Mouse (Mus musculus) thymus, postnatal 4 days (tissue): Measurements from ENCODE around the gene Cobl.

Source experiments
- DNase-seq: peaks from one replicate; pipeline ENCODE4 v3.0.0; 2021

The Cobl gene

DNA sequence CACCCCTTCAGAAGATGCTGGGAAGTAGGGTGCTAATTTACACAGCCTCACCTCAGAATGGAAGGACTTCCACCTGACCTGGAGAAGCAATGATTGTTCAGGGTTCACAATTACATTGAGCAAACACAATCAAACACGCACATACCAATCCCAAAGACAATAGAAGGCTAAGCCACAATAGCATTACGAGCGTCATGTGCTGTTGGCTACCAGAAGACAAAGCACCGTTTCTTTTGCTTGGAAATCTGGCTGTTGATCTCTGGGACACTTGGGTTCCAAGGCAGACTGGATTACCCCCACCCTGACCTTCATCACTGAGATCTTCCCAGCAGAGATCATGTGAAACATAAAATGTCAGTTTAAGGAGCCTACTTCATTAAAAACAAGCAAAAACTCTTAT, 21.1 kb downstream of the Cobl start:
- DNase-seq = no peak

- no peak for DNase-seq
These were observed 21.6 kb downstream of the Cobl start for GRCm38 (mm10) chr11:12443185-12443584.

- DNase-seq = no peak
These were observed 22.5 kb downstream of the Cobl start for GRCm38 (mm10) chr11:12442283-12442682.

- DNase-seq = no peak
These were observed 28.9 kb downstream of the Cobl start for GRCm38 (mm10) chr11:12435905-12436304.

DNA sequence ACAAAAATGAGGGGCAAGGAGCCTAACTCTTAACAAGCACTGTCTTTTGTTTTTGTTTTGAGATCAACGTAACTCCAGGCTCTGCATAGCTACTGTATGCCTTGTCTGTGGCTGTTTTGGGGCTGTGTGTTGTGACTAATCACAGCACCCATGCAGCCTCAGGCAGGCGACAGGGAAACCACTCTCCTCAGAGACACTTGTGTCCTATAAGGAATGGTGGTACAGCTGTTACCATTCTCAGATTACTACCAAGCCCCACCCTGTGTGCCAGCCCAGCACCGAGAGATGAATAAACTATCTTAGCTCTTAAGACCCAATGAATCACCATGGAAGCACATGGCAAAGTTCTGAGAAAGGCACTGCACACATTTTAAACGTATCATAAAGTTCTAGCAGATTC, 29.7 kb downstream of the Cobl start:
- no peak for DNase-seq

DNA sequence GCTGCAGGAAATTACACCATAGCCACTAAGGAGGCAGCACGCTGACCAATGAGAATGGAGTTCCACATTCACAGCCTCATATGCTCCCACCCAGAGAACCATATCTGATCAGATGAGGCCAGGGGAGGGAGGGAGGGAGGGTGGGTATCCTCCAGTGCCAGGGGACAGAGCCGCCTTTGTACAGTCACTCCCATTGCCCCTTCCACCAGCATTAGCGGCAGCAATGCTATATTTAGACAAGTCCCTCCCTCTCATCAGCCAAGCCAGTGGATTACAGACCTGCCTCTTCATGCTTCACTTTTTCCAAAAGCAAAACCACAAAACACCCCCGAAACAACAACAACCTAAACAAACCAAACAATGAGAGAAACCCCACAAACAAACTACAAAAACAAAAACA, 30.2 kb downstream of the Cobl start:
- DNase-seq = no peak

DNA sequence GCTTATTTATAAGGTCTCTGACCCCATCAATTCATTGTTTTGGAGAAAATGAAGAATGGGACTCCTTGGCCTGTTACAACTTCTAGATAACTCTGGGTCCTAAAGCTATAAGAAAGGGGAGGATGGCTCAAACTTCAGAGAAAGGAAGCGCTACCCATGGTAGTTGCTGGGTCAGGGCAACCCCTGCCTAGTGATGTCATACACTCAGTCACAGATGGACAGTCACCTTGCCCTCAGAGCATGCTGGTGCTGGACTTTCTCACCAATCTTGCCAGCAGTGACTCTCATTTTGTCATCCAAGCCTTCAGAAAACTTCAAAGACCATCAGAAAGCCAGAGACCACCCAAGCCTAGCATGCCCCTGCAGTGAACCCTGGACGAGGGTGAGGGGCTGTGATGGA, 32.8 kb downstream of the Cobl start:
- no peak for DNase-seq

GRCm38 (mm10) chr11:12430231-12431041, 34.3 kb downstream of the Cobl start:
- no peak for DNase-seq

GRCm38 (mm10) chr11:12426746-12427145, 38.0 kb downstream of the Cobl start:
- no peak for DNase-seq

DNA sequence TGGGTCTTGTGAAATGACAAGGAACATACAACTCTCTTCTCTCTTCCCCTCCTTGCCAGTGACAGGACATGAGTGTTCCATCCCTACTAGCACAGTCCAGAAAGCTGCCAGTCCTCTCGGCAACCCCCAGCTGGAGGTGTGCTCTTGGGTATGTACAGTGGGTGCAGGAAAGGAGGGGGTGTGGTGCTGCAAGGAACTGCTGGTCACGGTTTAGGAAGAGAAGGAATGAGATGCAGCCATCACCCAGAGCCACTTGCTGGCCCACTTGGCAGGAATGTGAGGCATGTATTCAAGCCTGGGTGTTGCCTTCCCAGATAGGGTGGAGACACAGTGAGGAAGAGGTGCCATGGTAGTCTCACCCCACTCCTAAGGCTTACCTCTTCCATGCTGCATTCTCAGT, 40.6 kb downstream of the Cobl start:
- DNase-seq = no peak

- no peak for DNase-seq
These were observed 43.6 kb downstream of the Cobl start for GRCm38 (mm10) chr11:12421183-12421582.

DNA sequence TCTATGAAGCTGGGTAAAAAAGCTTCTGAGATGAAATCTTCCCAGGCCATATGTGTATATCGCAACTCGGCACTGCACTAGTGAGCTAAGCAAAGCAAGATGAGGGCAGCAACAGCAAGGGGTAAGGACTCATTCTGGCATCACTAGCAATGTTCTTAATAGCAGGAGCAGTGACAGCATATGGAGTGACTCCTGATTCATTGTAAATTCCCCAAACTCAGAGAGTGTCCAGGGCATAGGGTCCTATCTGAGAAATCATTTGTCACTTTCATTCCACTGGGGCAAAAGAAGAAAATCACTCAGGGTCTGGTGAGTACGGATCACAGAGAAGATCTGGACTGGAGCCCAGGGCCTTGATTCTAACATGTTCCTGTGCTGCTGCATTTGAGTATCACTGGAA, 44.6 kb downstream of the Cobl start:
- DNase-seq = no peak

DNA sequence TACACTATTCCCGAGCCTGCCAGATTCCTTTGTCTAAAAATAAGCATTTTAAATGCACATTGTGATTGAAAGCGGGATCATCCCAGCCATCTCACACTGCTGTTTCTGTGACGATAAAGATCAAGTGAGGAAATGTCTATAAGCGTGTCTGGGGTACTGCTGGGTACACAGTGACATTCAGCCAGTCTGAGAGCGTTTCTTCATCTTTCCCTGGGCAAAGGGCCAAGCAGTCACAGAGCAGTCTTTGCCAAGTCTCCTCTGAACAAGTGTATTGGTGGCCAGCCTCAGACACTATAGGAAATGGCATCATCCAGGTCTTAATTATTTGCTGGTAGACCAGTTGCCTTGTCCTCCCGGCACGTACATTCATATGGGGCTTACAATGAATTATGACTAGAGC, 47.9 kb downstream of the Cobl start:
- no peak for DNase-seq

DNA sequence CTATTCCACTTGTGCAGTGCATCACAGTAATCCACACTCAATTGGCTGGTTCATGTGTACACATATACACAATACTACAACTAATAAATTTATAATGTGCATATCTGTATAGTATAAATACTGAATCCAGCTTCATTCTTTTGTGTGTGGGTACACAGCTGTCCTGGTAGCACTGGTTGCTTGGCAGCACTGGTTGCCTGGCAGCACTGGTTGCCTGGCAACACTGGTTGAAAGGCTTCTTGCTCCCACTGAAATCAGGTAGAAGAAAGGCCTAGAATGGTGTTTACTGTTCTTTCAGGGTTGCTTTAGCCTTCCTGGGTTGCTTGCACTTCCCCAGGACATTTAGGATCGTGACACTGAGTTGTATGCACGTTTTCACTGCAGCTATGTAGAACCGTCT, 49.4 kb downstream of the Cobl start:
- DNase-seq = no peak

GRCm38 (mm10) chr11:12411950-12412349, 52.8 kb downstream of the Cobl start:
- no peak for DNase-seq

DNA sequence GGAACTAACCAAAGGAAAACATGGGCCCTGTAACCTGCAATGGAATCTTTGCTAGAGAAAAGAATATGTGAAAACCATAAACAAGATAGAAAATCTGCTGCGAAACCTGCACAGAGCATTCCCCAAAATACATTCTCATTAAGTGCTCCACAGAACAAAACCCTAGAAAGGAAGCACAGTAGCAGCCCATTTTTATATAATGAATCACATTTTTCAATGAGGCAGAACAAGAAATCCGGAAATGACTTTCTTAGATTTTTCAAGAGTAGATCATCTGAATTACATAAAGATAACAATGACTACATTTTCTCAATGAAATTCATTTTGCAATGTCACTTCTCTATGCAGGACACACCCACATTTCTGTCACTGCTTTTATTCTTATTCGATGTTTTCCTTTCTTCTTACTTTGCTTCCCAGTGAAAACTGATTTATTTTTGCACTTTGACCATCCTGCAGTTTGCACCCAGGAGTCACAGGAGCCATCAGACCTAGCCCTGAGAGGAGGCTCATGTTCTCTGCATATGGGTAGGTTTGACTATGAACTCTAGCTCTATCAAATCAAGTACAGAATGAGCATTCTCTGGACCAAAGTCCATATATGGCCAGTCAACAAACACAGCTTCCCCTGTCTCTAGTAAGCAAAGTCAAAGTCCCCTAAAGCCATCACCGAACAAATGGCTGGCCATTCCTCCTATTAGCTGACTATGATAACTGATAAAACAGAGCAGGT, 53.5 kb downstream of the Cobl start:
- DNase-seq = no peak

DNA sequence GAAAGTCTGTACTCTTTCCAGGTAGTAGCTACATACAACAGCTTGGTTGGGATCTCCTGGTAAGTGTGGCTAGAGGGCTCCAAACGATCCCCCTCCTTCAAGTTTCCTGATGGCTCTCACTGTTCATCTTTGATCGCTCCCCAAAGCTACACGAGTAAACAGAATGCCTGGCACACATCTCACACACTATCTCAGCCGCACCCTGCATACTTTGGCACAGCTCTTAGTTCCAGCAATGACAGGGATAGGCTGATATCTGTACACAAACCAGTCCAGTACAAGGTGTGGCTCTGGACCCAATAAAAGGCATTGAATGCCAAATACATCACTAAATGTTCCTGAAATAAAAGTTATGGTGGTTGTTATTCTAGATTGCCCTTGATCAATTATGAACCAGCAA, 55.3 kb downstream of the Cobl start:
- DNase-seq = no peak

GRCm38 (mm10) chr11:12407834-12408233, 56.9 kb downstream of the Cobl start:
- DNase-seq = no peak

DNA sequence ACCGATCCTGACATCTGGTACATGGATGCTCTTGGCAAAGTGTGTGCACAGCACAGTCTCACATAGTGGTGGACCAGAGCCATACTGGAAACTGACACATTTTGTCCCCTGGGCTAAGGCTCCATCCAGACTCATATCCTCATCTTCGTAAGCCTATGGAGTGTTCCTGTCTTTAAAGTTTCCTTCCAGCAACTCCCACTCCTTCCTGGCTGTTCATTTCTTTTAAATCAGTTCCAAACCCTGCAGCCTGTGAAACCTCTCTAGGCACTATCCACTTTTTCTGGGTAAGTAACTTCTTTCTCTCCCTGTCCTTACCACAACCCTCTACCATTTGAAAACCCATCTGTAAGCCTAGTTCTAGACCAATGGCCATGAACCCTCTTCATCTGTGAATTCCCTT, 64.9 kb downstream of the Cobl start:
- no peak for DNase-seq

DNA sequence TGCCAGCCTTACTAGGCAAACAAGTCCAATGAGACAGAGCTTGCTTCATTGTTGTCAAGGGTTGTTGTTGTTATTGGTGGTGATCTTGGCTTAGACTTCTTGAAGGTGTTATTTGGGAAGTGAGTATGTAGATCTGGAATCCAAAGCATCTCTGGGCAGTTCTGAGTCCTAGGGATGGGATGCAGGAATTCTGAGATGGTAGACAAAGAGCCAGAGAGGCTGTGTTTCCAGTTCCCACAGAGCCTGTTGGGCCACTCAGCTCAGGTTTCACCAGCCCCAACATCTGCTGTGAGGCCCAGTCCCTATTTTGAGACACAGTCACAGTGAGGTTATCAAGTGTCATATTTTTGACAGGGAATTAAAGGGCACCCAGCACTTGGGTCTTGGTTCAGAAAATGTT, 68.6 kb downstream of the Cobl start:
- DNase-seq = no peak

DNA sequence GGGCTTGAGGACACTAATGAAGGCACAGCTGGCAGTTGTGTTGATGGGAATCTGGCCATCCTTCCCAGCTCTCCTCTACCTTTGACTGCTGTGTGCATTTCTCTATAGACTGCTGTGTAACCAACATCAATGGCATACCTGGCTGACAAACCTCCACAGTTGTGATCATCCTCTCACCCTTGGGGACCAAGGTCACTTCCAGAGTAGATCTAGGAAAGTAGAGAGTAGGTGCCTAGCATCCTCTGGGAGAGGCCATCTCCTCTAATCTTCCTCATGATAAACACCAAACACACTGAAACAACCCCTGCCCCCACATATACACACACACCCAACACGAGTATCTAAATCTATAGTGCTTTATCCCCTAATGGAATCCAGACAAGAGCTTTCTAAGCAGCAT, 70.1 kb downstream of the Cobl start:
- no peak for DNase-seq

DNA sequence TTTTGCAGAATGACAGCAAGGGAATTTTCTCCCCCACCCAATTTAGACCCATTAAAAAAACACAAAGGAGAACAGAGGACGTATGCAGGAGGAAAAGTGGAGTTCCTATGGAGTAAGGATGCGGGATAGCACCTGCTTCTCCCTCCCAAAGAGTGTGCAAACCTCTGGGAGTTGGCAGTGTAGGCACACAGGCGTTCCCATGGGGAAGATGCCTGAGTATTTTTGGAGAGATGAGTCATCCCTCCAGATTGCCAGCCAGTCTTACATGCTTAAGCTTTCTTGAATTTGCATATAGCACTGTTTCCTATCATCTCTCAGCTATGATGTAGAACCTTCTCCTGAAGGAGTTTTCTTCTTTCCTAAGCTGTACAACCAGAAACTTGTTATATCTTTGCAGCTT, 70.6 kb downstream of the Cobl start:
- no peak for DNase-seq

- no peak for DNase-seq
These were observed 79.9 kb downstream of the Cobl start for GRCm38 (mm10) chr11:12384826-12385225.

- no peak for DNase-seq
These were observed 81.8 kb downstream of the Cobl start for GRCm38 (mm10) chr11:12382991-12383390.

DNA sequence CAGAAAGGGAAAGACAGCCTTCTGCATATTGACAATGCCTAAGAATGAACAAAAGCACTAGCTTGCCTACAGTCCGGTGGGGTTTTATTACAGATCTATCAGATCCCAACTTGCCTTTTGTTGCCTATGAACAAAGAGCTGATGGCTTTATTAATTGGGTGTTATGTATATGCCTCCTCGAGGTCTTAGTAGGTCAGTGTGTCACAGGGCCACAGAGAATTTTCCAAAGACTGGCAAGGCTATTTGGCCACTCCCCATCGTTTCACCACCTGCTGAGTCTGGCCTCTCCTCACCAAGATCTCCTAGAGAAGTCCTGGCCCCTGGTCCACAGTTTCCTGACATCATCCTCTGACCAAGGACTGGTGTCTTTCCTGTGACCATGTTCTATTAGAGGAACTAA, 83.7 kb downstream of the Cobl start:
- no peak for DNase-seq
